Mouse (Mus musculus) hindbrain, postnatal 0 days (tissue): Measurements from ENCODE around the gene 1700024G13Rik. TPM values are rescaled to one million over a fixed set of nuclear protein-coding genes. Genes with fewer than 3 reads are reported as not detected.
"Not testable (repeated sequence)": the region's sequence is repeated elsewhere in the genome, so short reads cannot be mapped to it uniquely, and the experiment has no call there.

Experiments used
- ATAC-seq: fragments of 200-750 bp; cut with Nextera tagmentation; 2 replicates; pipeline ENCODE4 v1.8.0; 2017; ENCODE audit warnings: mild to moderate bottlenecking, moderate TSS enrichment, moderate library complexity
- DNase-seq: peaks from one replicate; pipeline ENCODE4 v3.0.0-alpha.2; 2015; ENCODE audit warnings: low spot score
- H3K27ac ChIP-seq: fragments of 300-500 bp; sonication (generic); 2 replicates; pipeline ENCODE4 v1.5.1; 2014; ENCODE audit warnings: mild to moderate bottlenecking
- H3K27me3 ChIP-seq: fragments of 300-500 bp; sonication (generic); 2 replicates; pipeline ENCODE4 v1.6.1; 2014; ENCODE audit warnings: low read length, mixed read lengths; ENCODE audit not compliant: insufficient read depth
- H3K36me3 ChIP-seq: fragments of 300-500 bp; sonication (generic); 2 replicates; pipeline ENCODE4 v1.6.1; 2014; ENCODE audit warnings: low read length, mixed read lengths; ENCODE audit not compliant: insufficient read depth
- H3K4me1 ChIP-seq: fragments of 300-500 bp; sonication (generic); 2 replicates; pipeline ENCODE4 v1.6.1; 2014; ENCODE audit warnings: antibody characterized with exemption, low read length, mixed read lengths; ENCODE audit not compliant: insufficient read depth
- H3K4me2 ChIP-seq: fragments of 300-500 bp; sonication (generic); 2 replicates; pipeline ENCODE4 v1.6.1; 2014; ENCODE audit warnings: low read depth, mild to moderate bottlenecking, low read length, moderate library complexity, mixed read lengths
- H3K4me3 ChIP-seq: fragments of 300-500 bp; sonication (generic); 2 replicates; pipeline ENCODE4 v1.5.1; 2014; ENCODE audit warnings: low read length
- H3K9ac ChIP-seq: fragments of 300-500 bp; sonication (generic); replicated peaks from 2 replicates; pipeline ENCODE4 v1.6.1; 2014; ENCODE audit warnings: mild to moderate bottlenecking, low read length, moderate library complexity, mixed read lengths
- H3K9me3 ChIP-seq: fragments of 300-500 bp; sonication (generic); 2 replicates; pipeline ENCODE4 v1.6.1; 2016; ENCODE audit warnings: low read length, mixed read lengths
- CTCF ChIP-seq: IDR thresholded peaks from 2 replicates; pipeline ENCODE4 v1.5.1; 2016; ENCODE audit warnings: antibody characterized with exemption, control low read depth, low read depth
- WGBS: fragments of 180-500 bp; shearing (Covaris S2); extraction: QIAGEN DNeasy Blood & Tissue Kit; methylation state at CpG from one replicate; pipeline ENCODE4 v1.1.7; 2014; 5-methylcytosine and 5-hydroxymethylcytosine counted together
- polyA plus RNA-seq: library from polyadenylated mRNA; unstranded; fragments of >200 nt; fragmentation: Nextera tagmentation; extraction: Ambion mirVana; gene quantifications from 2 replicates; pipeline ENCODE4 v1.2.1, GENCODE M21; 2015
- total RNA-seq: library from RNA; depleted of rRNA; stranded (reverse); fragments of >200 nt; gene quantifications from 2 replicates; pipeline ENCODE4 v1.2.3, GENCODE M21; 2014; rRNA removed

The 1700024G13Rik gene
- not detected in 2 replicates for total RNA-seq
- polyA plus RNA-seq: 0.43 and 0.58 TPM in 2 replicates

- no peaks in the 10 kb centered on the region for H3K36me3 ChIP-seq
- H3K4me2 ChIP-seq: no peak within 1 kb of the TSS
- H3K9ac ChIP-seq: no peak within 1 kb of the TSS
- H3K9me3 ChIP-seq: no peaks in the 10 kb centered on the region
- H3K4me1 ChIP-seq: no peaks in the 10 kb centered on the region; the same call in 1 of the 2 replicates
- no peaks in the 10 kb centered on the region for H3K27me3 ChIP-seq
- TF ChIP-seq CTCF: no peak
- no peak within 1 kb of the TSS for H3K4me3 ChIP-seq
- DNase-seq: peak; percentile 52
- peak; percentile 73; the same call in 1 of the 2 replicates for ATAC-seq
- WGBS: 3% methylated on average over 13 of the region's 13 CpGs
- no peak within 1 kb of the TSS for H3K27ac ChIP-seq
These were observed at the start of gene 1700024G13Rik for GRCm38 (mm10) chr14:32388196-32388595. 1700024G13Rik (minus strand) TSS chr14:32388391.

DNA sequence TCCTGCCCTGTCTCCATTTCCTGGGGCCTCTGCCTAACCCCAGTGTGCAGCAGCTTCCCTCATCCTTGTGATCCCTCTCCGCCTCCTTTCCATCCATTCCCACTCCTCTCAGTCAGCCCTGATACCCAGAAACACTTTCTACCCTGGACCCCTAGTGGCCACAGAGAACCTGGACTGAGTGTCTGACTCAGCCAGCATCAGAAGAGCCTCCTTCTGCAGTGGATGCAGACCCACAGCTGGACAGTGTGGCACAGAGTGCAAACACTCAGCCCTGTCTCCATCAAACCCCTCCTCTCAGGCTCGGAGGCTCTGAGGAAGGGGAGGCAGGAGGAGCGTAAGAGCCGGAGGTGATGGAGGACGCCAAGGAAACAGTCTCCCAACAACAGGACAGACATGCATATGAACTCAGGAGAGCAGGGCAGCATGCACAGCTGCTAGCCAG lies 49.2 kb upstream of the 1700024G13Rik start:
- no peaks in the 10 kb centered on the region for H3K9me3 ChIP-seq
- no peaks in the 10 kb centered on the region for H3K36me3 ChIP-seq
- H3K4me1 ChIP-seq: no peaks in the 10 kb centered on the region
- no peak for DNase-seq
- no peak for ATAC-seq
- no peak overlapping the region for H3K27ac ChIP-seq
- H3K27me3 ChIP-seq: no peaks in the 10 kb centered on the region
- H3K4me3 ChIP-seq: no peak overlapping the region
- 38% methylated on average over 5 of the region's 5 CpGs for WGBS
- no peak overlapping the region for H3K4me2 ChIP-seq
- H3K9ac ChIP-seq: no peak overlapping the region
- TF ChIP-seq CTCF: peak; percentile 58

- Histone ChIP-seq H3K36me3 (no peaks in the 10 kb centered on the region), H3K9me3 (no peaks in the 10 kb centered on the region), H3K4me1 (no peaks in the 10 kb centered on the region; the same call in 1 of the 2 replicates), H3K4me3 (no peak overlapping the region), H3K9ac (no peak overlapping the region), H3K27me3 (no peaks in the 10 kb centered on the region), H3K4me2 (no peak overlapping the region), H3K27ac (no peak overlapping the region)
- no peak for TF ChIP-seq CTCF
- DNase-seq (no peak), ATAC-seq (no peak)
- 25% methylated on average over 8 of the region's 8 CpGs for whole genome bisulfite sequencing
These were observed 40.9 kb upstream of the 1700024G13Rik start for GRCm38 (mm10) chr14:32429030-32429602.

GRCm38 (mm10) chr14:32423946-32424345 lies 35.8 kb upstream of the 1700024G13Rik start:
- Histone ChIP-seq H3K27me3 (no peaks in the 10 kb centered on the region), H3K4me3 (no peak overlapping the region), H3K36me3 (no peaks in the 10 kb centered on the region), H3K4me1 (no peaks in the 10 kb centered on the region; the same call in 1 of the 2 replicates), H3K9ac (no peak overlapping the region), H3K4me2 (no peak overlapping the region), H3K9me3 (no peaks in the 10 kb centered on the region), H3K27ac (no peak overlapping the region)
- TF ChIP-seq CTCF: no peak
- DNase-seq (no peak), ATAC-seq (no peak)
- 82% methylated on average over 7 of the region's 7 CpGs for WGBS

- 77% methylated on average over 11 of the region's 11 CpGs for WGBS
These were observed 30.6 kb upstream of the 1700024G13Rik start for GRCm38 (mm10) chr14:32418747-32419146.

DNA sequence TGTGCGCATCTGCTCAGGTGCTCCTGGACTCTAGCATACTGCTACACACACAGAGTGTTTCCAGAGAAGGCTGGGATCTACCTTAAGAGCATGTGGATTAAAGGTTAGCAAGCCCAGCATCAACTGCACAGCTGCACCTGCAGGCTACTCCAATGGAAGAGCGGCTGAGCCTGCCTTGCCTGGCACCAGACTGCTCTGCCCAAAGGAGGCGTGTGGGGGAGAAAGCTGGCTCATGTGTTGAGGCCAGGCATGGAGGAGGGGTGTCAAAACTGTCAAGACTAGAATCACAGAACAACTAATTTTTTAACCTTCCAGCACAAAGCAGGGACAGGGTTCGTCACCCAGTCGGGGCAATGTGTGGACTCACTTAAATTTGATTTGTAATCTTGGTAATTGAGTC lies 23.9 kb upstream of the 1700024G13Rik start:
- DNase-seq (no peak), ATAC-seq (no peak)
- H3K4me3 ChIP-seq: no peak overlapping the region
- no peaks in the 10 kb centered on the region for H3K9me3 ChIP-seq
- no peaks in the 10 kb centered on the region for H3K36me3 ChIP-seq
- H3K27me3 ChIP-seq: no peaks in the 10 kb centered on the region
- H3K4me2 ChIP-seq: no peak overlapping the region
- H3K4me1 ChIP-seq: no peaks in the 10 kb centered on the region
- no peak overlapping the region for H3K27ac ChIP-seq
- WGBS: 83% methylated on average over 5 of the region's 5 CpGs
- TF ChIP-seq CTCF: no peak
- no peak overlapping the region for H3K9ac ChIP-seq

More at GRCm38 (mm10) chr14:32418747-32419146, 30.6 kb upstream of the 1700024G13Rik start:
- H3K9me3 ChIP-seq: no peaks in the 10 kb centered on the region
- ATAC-seq: no peak
- no peaks in the 10 kb centered on the region for H3K4me1 ChIP-seq
- DNase-seq: no peak
- H3K27ac ChIP-seq: no peak overlapping the region
- no peak for TF ChIP-seq CTCF
- H3K9ac ChIP-seq: no peak overlapping the region
- no peak overlapping the region for H3K4me2 ChIP-seq
- H3K4me3 ChIP-seq: no peak overlapping the region
- no peaks in the 10 kb centered on the region for H3K36me3 ChIP-seq
- no peaks in the 10 kb centered on the region for H3K27me3 ChIP-seq

DNA sequence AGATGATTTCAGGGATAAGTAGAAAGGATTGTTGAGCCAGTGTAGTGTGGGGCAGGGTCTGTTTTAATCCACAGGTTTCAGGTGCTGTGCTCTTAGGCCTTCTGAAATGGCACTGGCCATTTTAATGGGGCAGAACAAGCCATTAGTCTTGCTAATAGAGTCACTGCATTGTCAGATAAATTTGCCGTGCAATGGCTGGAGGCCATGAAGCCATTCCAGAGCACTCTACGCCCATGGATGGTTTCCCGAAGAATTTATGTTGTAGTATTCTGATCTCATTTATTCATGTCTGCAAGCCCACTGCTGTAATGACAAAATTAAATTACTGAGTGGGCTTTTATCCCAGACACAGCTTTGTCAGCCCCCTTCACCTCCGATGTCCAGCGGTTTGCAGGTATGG lies 21.9 kb upstream of the 1700024G13Rik start:
- Histone ChIP-seq H3K9ac (no peak overlapping the region), H3K9me3 (no peaks in the 10 kb centered on the region), H3K4me1 (no peaks in the 10 kb centered on the region), H3K27ac (no peak overlapping the region), H3K36me3 (no peaks in the 10 kb centered on the region), H3K27me3 (no peaks in the 10 kb centered on the region), H3K4me3 (no peak overlapping the region), H3K4me2 (no peak overlapping the region)
- DNase-seq (no peak), ATAC-seq (no peak)
- no peak for TF ChIP-seq CTCF
- 61% methylated on average over 5 of the region's 5 CpGs for WGBS

DNA sequence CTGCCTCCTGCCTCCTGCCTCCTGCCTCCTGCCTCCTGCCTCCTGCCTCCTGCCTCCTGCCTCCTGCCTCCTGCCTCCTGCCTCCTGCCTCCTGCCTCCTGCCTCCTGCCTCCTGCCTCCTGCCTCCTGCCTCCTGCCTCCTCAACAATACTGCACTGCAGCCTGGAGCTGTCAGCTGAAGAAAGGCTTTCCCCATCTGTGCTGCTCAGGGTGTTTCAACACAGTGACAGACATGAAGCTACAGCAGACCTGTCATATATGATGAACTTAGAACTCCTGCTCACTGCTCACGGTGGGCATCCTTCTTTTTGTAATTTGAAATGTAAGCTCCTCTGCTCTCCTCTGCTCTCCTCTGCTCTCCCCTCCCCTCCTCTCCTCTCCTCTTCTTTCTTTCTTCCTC lies 17.2 kb upstream of the 1700024G13Rik start:
- not testable (repeated sequence) for ATAC-seq, H3K27me3 ChIP-seq, H3K36me3 ChIP-seq, H3K4me3 ChIP-seq, H3K4me2 ChIP-seq, H3K4me1 ChIP-seq, DNase-seq, H3K9ac ChIP-seq, H3K9me3 ChIP-seq, H3K27ac ChIP-seq
- 38% methylated on average over 1 of the region's 1 CpGs for WGBS
